Mouse (Mus musculus) liver, postnatal 0 days (tissue): Measurements from ENCODE around the gene Myrip.

ENCODE experiments used
- CTCF ChIP-seq: sonication (generic); IDR thresholded peaks from 2 replicates; pipeline ENCODE4 v1.5.1; 2016; ENCODE audit warnings: antibody characterized with exemption, low read depth
- EP300 ChIP-seq: IDR thresholded peaks from 2 replicates; pipeline ENCODE4 v1.6.1; 2016; ENCODE audit warnings: antibody characterized with exemption, low read depth, mild to moderate bottlenecking

- TF ChIP-seq CTCF (no peak), EP300 (no peak)
These were observed 148.5 kb downstream of the Myrip start for GRCm38 (mm10) chr9:120449696-120450329.
